Mouse (Mus musculus) stomach, postnatal 0 days (tissue): ENCODE measurements around the gene Slc8a3. TPM values are rescaled to one million over a fixed set of nuclear protein-coding genes. Genes with fewer than 3 reads are reported as not detected.

Experiments used
- ATAC-seq: fragments of 200-750 bp; cut with Nextera tagmentation; 2 replicates; pipeline ENCODE4 v1.8.0; 2017; ENCODE audit not compliant: low FRiP score, low TSS enrichment
- DNase-seq: peaks from one replicate; pipeline ENCODE4 v3.0.0-alpha.2; 2016; ENCODE audit warnings: low spot score
- H3K27ac ChIP-seq: fragments of 300-500 bp; sonication (generic); replicated peaks from 2 replicates; pipeline ENCODE4 v1.5.1; 2014; ENCODE audit warnings: mild to moderate bottlenecking, control low read depth
- H3K27me3 ChIP-seq: fragments of 300-500 bp; sonication (generic); 2 replicates; pipeline ENCODE4 v1.6.1; 2014; ENCODE audit warnings: low read length; ENCODE audit not compliant: control insufficient read depth, insufficient read depth
- H3K36me3 ChIP-seq: fragments of 300-500 bp; sonication (generic); 2 replicates; pipeline ENCODE4 v1.6.1; 2014; ENCODE audit warnings: low read length, mixed read lengths; ENCODE audit not compliant: control insufficient read depth, insufficient read depth
- H3K4me1 ChIP-seq: fragments of 300-500 bp; sonication (generic); replicated peaks from 2 replicates; pipeline ENCODE4 v1.6.1; 2014; ENCODE audit warnings: antibody characterized with exemption; ENCODE audit not compliant: control insufficient read depth, insufficient read depth
- H3K4me2 ChIP-seq: fragments of 300-500 bp; sonication (generic); replicated peaks from 2 replicates; pipeline ENCODE4 v1.6.1; 2014; ENCODE audit warnings: low read depth, mild to moderate bottlenecking, control low read depth, moderate library complexity
- H3K4me3 ChIP-seq: fragments of 300-500 bp; sonication (generic); 2 replicates; pipeline ENCODE4 v1.5.1; 2014; ENCODE audit warnings: low read depth, low read length, control low read depth
- H3K9ac ChIP-seq: fragments of 300-500 bp; sonication (generic); 2 replicates; pipeline ENCODE4 v1.6.1; 2014; ENCODE audit warnings: mild to moderate bottlenecking, low read length, control low read depth, mixed read lengths
- H3K9me3 ChIP-seq: fragments of 300-500 bp; sonication (generic); 2 replicates; pipeline ENCODE4 v1.6.1; 2016; ENCODE audit warnings: low read length; ENCODE audit not compliant: control insufficient read depth
- CTCF ChIP-seq: IDR thresholded peaks from 2 replicates; pipeline ENCODE4 v1.5.1; 2016; ENCODE audit warnings: antibody characterized with exemption, low read depth, mild to moderate bottlenecking, moderate library complexity
- EP300 ChIP-seq: optimal IDR thresholded peaks from 2 replicates; pipeline ENCODE3; 2016; ENCODE audit warnings: antibody characterized with exemption
- WGBS: fragments of 180-500 bp; shearing (Covaris S2); extraction: QIAGEN DNeasy Blood & Tissue Kit; methylation state at CpG from one replicate; pipeline ENCODE4 v1.1.7; 2014; 5-methylcytosine and 5-hydroxymethylcytosine counted together
- polyA plus RNA-seq: library from polyadenylated mRNA; unstranded; fragments of >200 nt; fragmentation: Nextera tagmentation; extraction: Ambion mirVana; gene quantifications from 2 replicates; pipeline ENCODE4 v1.2.1, GENCODE M21; 2015

The Slc8a3 gene
- polyA plus RNA-seq, 1 experiment from 2014 or later = 0.15 TPM

- H3K36me3 ChIP-seq = no peaks in the 10 kb centered on the region
- no peak overlapping the region for H3K27ac ChIP-seq
- DNase-seq (no peak), ATAC-seq (no peak)
- H3K4me1 ChIP-seq = no peaks in the 10 kb centered on the region
- TF ChIP-seq CTCF (no peak), EP300 (no peak)
- no peak overlapping the region for H3K4me2 ChIP-seq
- no peak overlapping the region for H3K9ac ChIP-seq
- H3K27me3 ChIP-seq = no peaks in the 10 kb centered on the region
- no peak overlapping the region for H3K4me3 ChIP-seq
- H3K9me3 ChIP-seq = no peaks in the 10 kb centered on the region
- WGBS = 72% methylated on average over 3 of the region's 3 CpGs
Measured at GRCm38 (mm10) chr12:81188423-81188822, 144.6 kb downstream of the Slc8a3 start.

GRCm38 (mm10) chr12:81186668-81187067 is 146.3 kb downstream of the Slc8a3 start:
- no peak overlapping the region for H3K27ac ChIP-seq
- ATAC-seq (no peak), DNase-seq (no peak)
- H3K9me3 ChIP-seq = no peaks in the 10 kb centered on the region
- TF ChIP-seq EP300 = no peak
- TF ChIP-seq CTCF = no peak
- H3K4me2 ChIP-seq = no peak overlapping the region
- H3K4me3 ChIP-seq = no peak overlapping the region
- H3K27me3 ChIP-seq = no peaks in the 10 kb centered on the region
- 86% methylated on average over 3 of the region's 3 CpGs for WGBS
- H3K4me1 ChIP-seq = no peaks in the 10 kb centered on the region
- no peak overlapping the region for H3K9ac ChIP-seq
- H3K36me3 ChIP-seq = no peaks in the 10 kb centered on the region

- WGBS = 90% methylated on average over 4 of the region's 4 CpGs
- DNase-seq (no peak), ATAC-seq (no peak)
- no peaks in the 10 kb centered on the region for H3K27me3 ChIP-seq
- no peaks in the 10 kb centered on the region for H3K36me3 ChIP-seq
- H3K4me1 ChIP-seq = no peaks in the 10 kb centered on the region
- H3K9ac ChIP-seq = no peak overlapping the region
- H3K4me3 ChIP-seq = no peak overlapping the region
- no peak overlapping the region for H3K4me2 ChIP-seq
- H3K9me3 ChIP-seq = no peaks in the 10 kb centered on the region
- no peak overlapping the region for H3K27ac ChIP-seq
- TF ChIP-seq EP300 (no peak), CTCF (no peak)
Measured at GRCm38 (mm10) chr12:81186081-81186480, 146.9 kb downstream of the Slc8a3 start.

DNA sequence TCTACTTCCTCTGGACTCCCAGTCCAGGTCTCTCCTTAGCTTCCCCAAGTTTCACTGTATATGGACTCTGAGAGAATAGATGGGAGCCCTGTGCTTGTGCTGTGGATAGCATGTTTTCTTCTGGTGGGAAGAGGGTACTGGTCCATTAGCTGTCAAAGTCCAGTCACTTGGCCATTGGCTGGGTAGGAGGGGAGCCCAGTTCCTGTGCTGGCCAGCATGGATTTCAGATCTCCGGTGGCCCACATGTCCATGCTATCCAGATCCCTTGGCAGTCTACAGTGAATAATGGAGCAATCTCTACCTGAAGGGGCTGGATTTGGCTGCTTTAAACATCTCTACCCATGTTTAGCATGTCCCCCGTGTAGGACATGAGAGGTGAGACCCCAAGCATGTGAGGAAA is 148.0 kb downstream of the Slc8a3 start:
- TF ChIP-seq CTCF (no peak), EP300 (no peak)
- H3K9me3 ChIP-seq = no peaks in the 10 kb centered on the region

DNA sequence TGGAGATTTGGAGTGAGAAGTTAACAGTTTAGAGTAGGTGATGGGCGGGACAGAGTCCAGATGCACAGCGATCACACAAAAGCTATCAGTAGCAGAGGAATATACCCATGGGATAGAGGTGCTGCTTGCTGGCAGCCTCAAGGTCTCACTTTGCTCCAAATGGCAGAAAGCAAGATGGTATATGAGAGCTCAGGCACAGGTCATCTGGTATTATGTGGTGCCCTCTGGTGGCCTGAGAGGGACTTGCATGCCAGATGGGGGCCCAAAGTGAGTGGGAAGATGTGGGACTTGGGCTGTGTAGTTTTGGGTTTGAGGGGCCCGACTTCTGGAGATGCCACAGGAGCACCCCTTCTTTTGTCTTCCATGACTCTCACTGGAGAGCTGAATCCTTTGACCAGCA is 150.9 kb downstream of the Slc8a3 start:
- no peak overlapping the region for H3K4me2 ChIP-seq
- no peak overlapping the region for H3K4me3 ChIP-seq
- no peak for TF ChIP-seq EP300
- TF ChIP-seq CTCF = peak; percentile 90
- H3K27me3 ChIP-seq = no peaks in the 10 kb centered on the region
- H3K4me1 ChIP-seq = no peaks in the 10 kb centered on the region
- no peak overlapping the region for H3K27ac ChIP-seq
- DNase-seq (peak; percentile 71), ATAC-seq (0 out of 2 replicates have a peak, but pooled peaks have one; percentile 40)
- no peaks in the 10 kb centered on the region for H3K36me3 ChIP-seq
- H3K9me3 ChIP-seq = no peaks in the 10 kb centered on the region
- H3K9ac ChIP-seq = no peak overlapping the region
- 71% methylated on average over 3 of the region's 3 CpGs for WGBS

More for the DNA sequence above, 148.0 kb downstream of the Slc8a3 start:
- DNase-seq (no peak), ATAC-seq (no peak)
- H3K4me1 ChIP-seq = no peaks in the 10 kb centered on the region
- H3K27ac ChIP-seq = no peak overlapping the region
- no peak overlapping the region for H3K4me2 ChIP-seq
- no peak overlapping the region for H3K4me3 ChIP-seq
- H3K36me3 ChIP-seq = no peaks in the 10 kb centered on the region
- no peaks in the 10 kb centered on the region for H3K27me3 ChIP-seq
- 78% methylated on average over 2 of the region's 2 CpGs for WGBS
- no peak overlapping the region for H3K9ac ChIP-seq

GRCm38 (mm10) chr12:81175252-81175651 is 157.7 kb downstream of the Slc8a3 start:
- H3K27ac ChIP-seq = no peak overlapping the region
- H3K4me3 ChIP-seq = no peak overlapping the region
- no peaks in the 10 kb centered on the region for H3K36me3 ChIP-seq
- no peak for TF ChIP-seq EP300
- TF ChIP-seq CTCF = no peak
- 44% methylated on average over 9 of the region's 9 CpGs for whole genome bisulfite sequencing
- no peak for DNase-seq
- H3K9me3 ChIP-seq = no peaks in the 10 kb centered on the region
- H3K4me1 ChIP-seq = no peaks in the 10 kb centered on the region
- no peak overlapping the region for H3K9ac ChIP-seq
- no peaks in the 10 kb centered on the region for H3K27me3 ChIP-seq
- no peak overlapping the region for H3K4me2 ChIP-seq
- ATAC-seq = no peak
